Mouse (Mus musculus) intestine, embryonic 14.5 days (tissue): ENCODE measurements at regions not wholly inside any gene's neighbourhood (a gene's known extent, or its start where the extent isn't known, plus 50 kb on each side); places are given as distances from the start of the nearest gene placed in this dataset.

ENCODE experiments used
- ATAC-seq: fragments of 200-750 bp; cut with Nextera tagmentation; replicated peaks from 2 replicates; pipeline ENCODE4 v1.8.0; 2017; ENCODE audit warnings: low read depth, moderate number of reproducible peaks, moderate TSS enrichment, moderate library complexity; ENCODE audit not compliant: low FRiP score, low TSS enrichment
- DNase-seq: peaks from one replicate; pipeline ENCODE4 v3.0.0-alpha.2; 2018; ENCODE audit warnings: low spot score
- H3K27ac ChIP-seq: fragments of 300-500 bp; sonication (generic); 2 replicates; pipeline ENCODE4 v1.5.1; 2014; ENCODE audit warnings: low read depth, mild to moderate bottlenecking, control low read depth
- H3K27me3 ChIP-seq: fragments of 300-500 bp; sonication (generic); replicated peaks from 2 replicates; pipeline ENCODE4 v1.6.1; 2014; ENCODE audit warnings: low read length, control low read depth; ENCODE audit not compliant: control insufficient read depth, insufficient read depth
- H3K36me3 ChIP-seq: fragments of 300-500 bp; sonication (generic); 2 replicates; pipeline ENCODE4 v1.6.1; 2014; ENCODE audit warnings: low read length, control low read depth; ENCODE audit not compliant: control insufficient read depth, insufficient read depth
- H3K4me1 ChIP-seq: fragments of 300-500 bp; sonication (generic); replicated peaks from 2 replicates; pipeline ENCODE4 v1.6.1; 2014; ENCODE audit warnings: low read length, control low read depth, mixed read lengths; ENCODE audit not compliant: control insufficient read depth, insufficient read depth
- H3K4me2 ChIP-seq: fragments of 300-500 bp; sonication (generic); 2 replicates; pipeline ENCODE4 v1.6.1; 2014; ENCODE audit warnings: low read length
- H3K4me3 ChIP-seq: fragments of 300-500 bp; sonication (generic); 2 replicates; pipeline ENCODE4 v1.5.1; 2014; ENCODE audit warnings: low read depth, low read length, control low read depth, mixed read lengths
- H3K9ac ChIP-seq: fragments of 300-500 bp; sonication (generic); 2 replicates; pipeline ENCODE4 v1.6.1; 2014; ENCODE audit warnings: mild to moderate bottlenecking, low read length
- H3K9me3 ChIP-seq: fragments of 300-500 bp; sonication (generic); 2 replicates; pipeline ENCODE4 v1.6.1; 2016; ENCODE audit warnings: low read length, control low read depth; ENCODE audit not compliant: control insufficient read depth
- WGBS: fragments of 180-500 bp; shearing (Covaris S2); extraction: QIAGEN DNeasy Blood & Tissue Kit; methylation state at CpG from one replicate; pipeline ENCODE4 v1.1.7; 2014; 5-methylcytosine and 5-hydroxymethylcytosine counted together

DNA sequence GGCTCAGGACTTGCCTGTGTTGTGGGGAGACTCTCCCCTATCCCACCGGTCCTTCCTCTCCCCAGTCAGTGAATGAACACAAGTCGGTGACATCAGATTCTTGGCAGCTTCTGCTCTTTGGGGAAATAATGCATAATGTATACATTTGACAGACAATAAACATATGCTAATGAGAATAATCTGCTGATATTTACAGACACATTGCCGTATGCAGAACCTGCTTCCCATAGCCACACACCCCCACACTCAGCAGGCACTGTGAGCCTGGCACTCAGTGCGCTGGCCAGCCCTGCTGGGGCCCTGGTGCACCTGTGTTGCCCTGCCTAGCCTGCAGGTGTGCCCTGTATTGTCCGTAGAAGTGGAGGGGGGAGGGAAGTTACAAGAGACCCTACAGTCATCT is 215.5 kb downstream of the Matn1 start:
- H3K27me3 ChIP-seq, result no peaks in the 10 kb centered on the region
- no peaks in the 10 kb centered on the region for H3K36me3 ChIP-seq
- no peak for DNase-seq
- no peak overlapping the region for H3K9ac ChIP-seq
- no peak overlapping the region for H3K27ac ChIP-seq
- 32% methylated on average over 5 of the region's 5 CpGs for WGBS
- H3K9me3 ChIP-seq, result no peaks in the 10 kb centered on the region
- H3K4me1 ChIP-seq, result no peaks in the 10 kb centered on the region
- H3K4me2 ChIP-seq, result no peak overlapping the region
- H3K4me3 ChIP-seq, result no peak overlapping the region
- no peak for ATAC-seq

DNA sequence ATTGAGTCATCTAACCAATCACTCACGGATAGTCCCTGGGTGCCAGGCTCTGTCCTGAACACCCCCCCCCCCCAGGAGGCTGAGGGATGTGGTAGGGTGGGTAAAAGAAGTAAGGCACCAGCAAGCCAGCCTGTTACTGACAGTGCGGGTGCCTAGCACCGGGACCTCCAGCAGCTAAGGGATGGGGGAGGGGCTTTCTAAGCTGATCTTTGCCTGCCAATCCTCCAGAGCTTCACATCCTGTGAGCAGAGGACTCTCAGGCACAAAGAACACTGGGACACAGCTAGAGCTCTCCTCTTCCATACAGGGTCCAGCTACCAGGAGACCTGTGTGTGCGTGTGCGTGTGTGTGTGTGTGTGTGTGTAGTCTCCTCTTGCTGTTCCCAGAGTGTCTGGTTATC is 215.9 kb downstream of the Matn1 start:
- Histone ChIP-seq H3K9me3 (no peaks in the 10 kb centered on the region), H3K36me3 (no peaks in the 10 kb centered on the region), H3K9ac (no peak overlapping the region), H3K4me3 (no peak overlapping the region), H3K27me3 (no peaks in the 10 kb centered on the region), H3K4me1 (no peaks in the 10 kb centered on the region), H3K4me2 (no peak overlapping the region), H3K27ac (no peak overlapping the region)
- ATAC-seq (no peak), DNase-seq (no peak)
- WGBS, result 40% methylated on average over 5 of the region's 5 CpGs

DNA sequence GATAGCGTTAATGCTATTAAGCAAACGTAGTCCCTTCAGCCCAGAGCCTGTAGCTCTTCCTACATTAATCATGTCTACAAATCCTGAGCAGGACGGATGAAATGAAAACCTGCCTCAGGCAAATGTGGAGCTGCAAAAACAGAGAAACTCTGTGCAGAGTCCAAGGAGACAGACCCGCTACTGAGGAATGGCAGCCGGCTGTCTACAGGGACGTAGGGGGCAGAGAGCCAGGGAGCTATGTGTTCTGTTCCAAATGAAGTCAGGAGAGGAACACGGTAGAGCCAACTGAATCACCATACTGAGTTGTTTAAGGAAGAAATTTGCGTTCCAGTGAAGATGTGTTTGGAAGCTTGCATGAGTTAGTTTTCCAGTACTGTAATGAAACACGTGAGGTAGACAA is 217.3 kb downstream of the Matn1 start:
- no peak overlapping the region for H3K27ac ChIP-seq
- no peaks in the 10 kb centered on the region for H3K36me3 ChIP-seq
- H3K27me3 ChIP-seq, result no peaks in the 10 kb centered on the region
- H3K4me2 ChIP-seq, result no peak overlapping the region
- H3K4me1 ChIP-seq, result no peaks in the 10 kb centered on the region
- H3K9me3 ChIP-seq, result no peaks in the 10 kb centered on the region
- DNase-seq (no peak), ATAC-seq (no peak)
- no peak overlapping the region for H3K9ac ChIP-seq
- no peak overlapping the region for H3K4me3 ChIP-seq
- 57% methylated on average over 9 of the region's 9 CpGs for WGBS

DNA sequence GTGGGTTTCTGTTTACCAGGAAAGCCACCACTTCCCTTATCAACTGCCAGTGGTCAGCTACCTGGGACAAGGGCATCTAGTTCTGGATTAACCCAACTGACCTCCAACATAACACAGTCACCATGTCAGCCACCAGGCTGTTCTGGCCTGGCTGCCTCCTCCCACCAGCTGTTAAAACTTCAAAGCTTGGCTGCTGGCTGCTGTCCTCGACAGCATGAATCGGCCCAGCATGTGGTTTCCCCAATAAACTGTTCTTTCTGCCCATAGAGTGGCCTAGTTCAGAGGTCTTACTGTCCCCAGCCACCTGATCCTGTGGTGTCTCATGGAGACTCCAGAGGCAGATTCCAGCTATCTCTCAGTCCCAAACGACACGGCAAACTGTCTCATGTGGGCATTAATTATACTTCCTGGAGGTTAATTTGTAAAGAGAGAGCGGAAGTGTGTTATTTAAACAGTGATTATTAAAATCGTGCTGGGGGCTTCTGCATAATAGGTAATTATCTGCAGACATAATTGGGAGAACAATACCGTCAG is 219.7 kb downstream of the Matn1 start:
- H3K27me3 ChIP-seq, result no peaks in the 10 kb centered on the region
- H3K9ac ChIP-seq, result no peak overlapping the region
- H3K4me3 ChIP-seq, result no peak overlapping the region
- DNase-seq (no peak), ATAC-seq (no peak)
- WGBS, result 39% methylated on average over 7 of the region's 7 CpGs
- no peaks in the 10 kb centered on the region for H3K9me3 ChIP-seq
- no peak overlapping the region for H3K4me2 ChIP-seq
- H3K36me3 ChIP-seq, result no peaks in the 10 kb centered on the region
- H3K27ac ChIP-seq, result no peak overlapping the region
- no peaks in the 10 kb centered on the region for H3K4me1 ChIP-seq

DNA sequence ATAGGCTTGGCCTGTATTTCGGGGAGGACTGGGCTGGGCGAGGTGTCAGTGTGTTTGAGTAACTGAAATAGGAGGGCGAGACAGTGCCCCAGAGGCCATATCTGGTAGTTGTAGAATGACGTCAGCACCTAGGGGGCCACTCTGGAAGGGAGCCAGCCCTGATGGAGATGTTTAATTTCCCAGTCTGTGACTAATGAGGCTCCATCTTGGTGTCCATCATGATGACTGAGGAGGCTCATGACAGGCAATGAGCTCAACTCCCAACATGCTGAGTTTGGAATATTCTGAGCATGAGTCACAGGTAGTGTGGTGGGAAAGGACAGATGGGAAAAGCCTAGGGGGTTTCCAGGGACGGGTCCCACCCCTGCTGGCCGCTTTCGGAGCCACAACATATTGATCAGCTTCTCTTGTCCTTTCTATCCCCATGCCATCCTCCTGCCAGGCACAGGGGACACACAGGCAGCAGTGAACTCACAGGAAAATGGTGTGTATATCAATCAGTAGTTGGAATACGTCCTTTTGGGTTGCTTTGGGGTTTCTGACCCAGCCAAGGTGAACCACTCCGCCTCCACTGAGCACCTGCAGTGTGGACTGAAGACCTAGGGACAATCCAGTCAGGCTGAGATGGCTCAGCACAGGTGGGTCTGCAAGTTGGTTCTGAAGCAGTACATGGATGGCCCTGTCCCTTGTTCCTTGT is 222.5 kb downstream of the Matn1 start:
- DNase-seq, result no peak
- Histone ChIP-seq H3K4me2 (no peak overlapping the region), H3K36me3 (no peaks in the 10 kb centered on the region), H3K27me3 (no peaks in the 10 kb centered on the region), H3K9me3 (no peaks in the 10 kb centered on the region), H3K27ac (no peak overlapping the region), H3K9ac (no peak overlapping the region), H3K4me1 (no peaks in the 10 kb centered on the region), H3K4me3 (no peak overlapping the region)
- ATAC-seq, result no peak
- 78% methylated on average over 9 of the region's 9 CpGs for WGBS

DNA sequence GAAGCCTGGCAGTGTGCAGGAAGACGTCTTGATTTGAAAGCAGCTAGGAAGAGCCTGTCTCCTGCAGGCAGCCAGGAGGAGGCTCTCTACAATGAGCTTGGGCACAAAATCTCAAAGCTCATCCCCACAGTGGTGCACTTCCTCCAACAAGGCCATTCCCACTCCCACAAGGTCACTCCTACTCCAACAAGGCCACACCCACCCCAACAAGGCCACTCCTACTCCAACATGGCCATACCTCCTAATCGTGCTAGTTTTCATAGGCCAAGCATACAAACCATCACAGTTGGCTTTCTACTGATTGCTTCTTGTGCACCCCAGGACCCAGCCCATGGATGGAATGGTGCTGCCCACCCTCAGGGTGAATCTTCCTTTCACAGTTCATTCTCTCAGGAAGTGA is 223.7 kb downstream of the Matn1 start:
- Histone ChIP-seq H3K27me3 (no peaks in the 10 kb centered on the region), H3K4me2 (no peak overlapping the region), H3K9ac (no peak overlapping the region), H3K4me3 (no peak overlapping the region), H3K27ac (no peak overlapping the region), H3K36me3 (no peaks in the 10 kb centered on the region), H3K4me1 (no peaks in the 10 kb centered on the region), H3K9me3 (no peaks in the 10 kb centered on the region)
- 88% methylated on average over 2 of the region's 2 CpGs for WGBS
- no peak for DNase-seq
- no peak for ATAC-seq

DNA sequence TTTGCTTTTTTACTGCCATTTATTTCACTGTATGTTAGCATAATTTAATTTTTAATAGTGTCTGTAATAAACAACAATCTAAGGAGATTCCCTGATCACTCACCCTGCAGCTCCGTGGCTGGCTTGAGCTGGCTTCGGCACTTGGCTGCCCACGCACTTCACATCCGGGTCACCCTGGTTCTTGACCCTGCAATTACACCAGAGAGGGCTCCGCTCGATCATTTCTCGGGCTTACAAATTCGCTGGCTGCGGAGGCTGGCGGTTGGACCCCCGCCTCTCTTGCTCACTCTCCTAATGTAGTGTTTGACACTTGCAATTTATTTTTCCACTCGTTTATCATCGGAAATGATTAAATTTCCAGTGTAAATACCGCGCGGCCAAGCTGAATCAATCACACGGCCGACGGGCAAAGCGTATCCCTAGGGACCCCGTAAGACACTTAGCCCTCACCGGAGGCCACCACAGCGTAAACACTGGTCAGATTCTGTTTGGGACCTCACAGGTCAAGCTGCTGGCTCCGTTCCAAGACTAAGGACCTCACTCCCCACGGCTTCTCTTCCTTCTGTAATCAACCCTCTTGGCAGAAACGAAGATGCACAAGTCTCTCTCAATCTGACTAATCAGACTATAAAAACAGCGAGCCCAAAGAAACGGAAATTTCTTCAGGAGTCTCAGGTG is 229.7 kb downstream of the Matn1 start:
- H3K27me3 ChIP-seq, result no peaks in the 10 kb centered on the region
- H3K4me1 ChIP-seq, result no peaks in the 10 kb centered on the region
- 46% methylated on average over 28 of the region's 28 CpGs for WGBS
- no peaks in the 10 kb centered on the region for H3K9me3 ChIP-seq
- no peak overlapping the region for H3K4me3 ChIP-seq
- DNase-seq, result no peak
- no peaks in the 10 kb centered on the region for H3K36me3 ChIP-seq
- H3K9ac ChIP-seq, result no peak overlapping the region
- no peak overlapping the region for H3K27ac ChIP-seq
- ATAC-seq, result no peak
- peak overlapping the region; percentile 21; the same call in 1 of the 2 replicates for H3K4me2 ChIP-seq

DNA sequence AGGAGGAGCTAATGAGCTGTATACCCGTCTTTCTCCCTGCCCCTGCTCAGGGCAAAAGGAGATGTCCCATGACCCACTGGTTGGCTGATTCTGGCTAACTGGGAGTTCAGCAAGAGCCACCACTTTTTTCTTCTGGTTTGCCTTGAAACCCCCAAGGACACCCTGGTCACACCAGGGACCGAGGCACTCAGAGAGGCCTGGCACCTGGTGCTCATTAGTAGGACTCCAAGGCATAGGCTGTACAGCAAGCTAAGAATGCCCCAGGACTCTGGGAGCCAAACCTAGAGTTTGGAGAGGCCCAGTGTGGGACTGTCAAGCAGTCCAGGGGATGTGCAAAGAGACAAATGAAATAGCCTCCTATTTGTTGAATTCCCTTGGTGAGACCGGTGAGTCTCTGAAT is 232.5 kb downstream of the Matn1 start:
- H3K36me3 ChIP-seq, result no peaks in the 10 kb centered on the region
- no peak overlapping the region for H3K4me2 ChIP-seq
- WGBS, result 52% methylated on average over 3 of the region's 3 CpGs
- H3K27ac ChIP-seq, result no peak overlapping the region
- no peak for ATAC-seq
- no peaks in the 10 kb centered on the region for H3K27me3 ChIP-seq
- no peak for DNase-seq
- H3K4me3 ChIP-seq, result no peak overlapping the region
- no peak overlapping the region for H3K9ac ChIP-seq
- no peaks in the 10 kb centered on the region for H3K4me1 ChIP-seq
- H3K9me3 ChIP-seq, result no peaks in the 10 kb centered on the region

DNA sequence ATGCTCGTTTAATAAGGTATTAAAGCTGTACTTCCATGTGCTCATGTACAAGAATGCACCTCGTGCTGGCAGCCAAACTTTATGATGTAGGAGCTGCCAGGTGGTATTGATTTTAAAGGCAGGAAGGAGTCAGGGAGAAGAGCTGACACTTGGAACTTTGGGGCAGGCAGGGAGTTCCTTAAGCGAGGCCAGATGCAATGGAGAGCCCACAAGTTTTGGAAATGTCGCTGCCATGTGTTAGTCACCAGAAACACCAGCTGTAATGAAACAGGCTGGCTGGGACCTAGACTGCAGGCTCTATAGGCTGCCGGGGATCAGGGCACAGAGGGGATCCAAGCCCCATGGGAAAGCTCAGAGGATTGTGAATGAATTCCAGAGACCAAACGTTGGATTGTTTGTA is 233.7 kb downstream of the Matn1 start:
- no peak overlapping the region for H3K4me2 ChIP-seq
- no peaks in the 10 kb centered on the region for H3K4me1 ChIP-seq
- ATAC-seq, result no peak
- no peak overlapping the region for H3K4me3 ChIP-seq
- no peaks in the 10 kb centered on the region for H3K36me3 ChIP-seq
- WGBS, result 56% methylated on average over 6 of the region's 6 CpGs
- no peaks in the 10 kb centered on the region for H3K27me3 ChIP-seq
- no peak overlapping the region for H3K27ac ChIP-seq
- no peaks in the 10 kb centered on the region for H3K9me3 ChIP-seq
- no peak for DNase-seq
- no peak overlapping the region for H3K9ac ChIP-seq
